Mouse (Mus musculus): ENCODE measurements around the gene Cpvl. TPM values are rescaled to one million over a fixed set of nuclear protein-coding genes. Genes with fewer than 3 reads are reported as not detected.

Gene Cpvl
- polyA plus RNA-seq, 1 experiment from 2014 or later: 0.59 TPM

DNA sequence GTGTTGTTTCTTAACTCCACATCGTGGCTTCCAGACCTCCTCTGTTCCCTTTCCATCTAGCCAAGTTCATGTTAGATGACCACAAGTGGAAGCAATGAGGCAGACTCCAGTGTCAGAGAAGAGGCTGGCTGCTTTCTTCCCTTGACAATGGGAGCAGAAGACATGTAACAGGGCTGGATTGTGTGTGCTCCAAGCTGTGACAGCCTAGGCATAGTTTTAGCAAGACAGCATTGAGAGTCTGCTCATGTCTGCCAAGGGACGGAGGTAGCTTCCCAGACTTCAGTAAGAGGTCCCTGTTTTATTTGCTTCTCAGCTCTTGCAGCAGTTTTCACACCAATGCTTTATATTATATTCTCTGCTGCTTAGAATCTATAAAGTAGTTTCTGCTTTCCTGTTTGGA, 124.2 kb downstream of the Cpvl start:
- ATAC-seq (replicated peaks; ENCODE audit: low FRiP score, low read depth) (no peak), DNase-seq (ENCODE audit: low spot score) (no peak)
- no peak overlapping the region for H3K9ac ChIP-seq (ENCODE audit: low read depth, low read length)
- H3K36me3 ChIP-seq (ENCODE audit: insufficient read depth, low read length): no peaks in the 10 kb centered on the region
- no peaks in the 10 kb centered on the region for H3K27me3 ChIP-seq (ENCODE audit: insufficient read depth, low read length)
- H3K9me3 ChIP-seq (replicated peaks; ENCODE audit: low read length): no peaks in the 10 kb centered on the region
- no peak for TF ChIP-seq CTCF (IDR thresholded peaks at IDR 0.05; ENCODE audit: low read depth)
- H3K27ac ChIP-seq: no peak overlapping the region
- WGBS: 55% methylated on average over 2 of the region's 2 CpGs
- no peak overlapping the region for H3K4me2 ChIP-seq (ENCODE audit: low read length)
- H3K4me3 ChIP-seq (replicated peaks; ENCODE audit: low read depth, low read length): no peak overlapping the region
- no peaks in the 10 kb centered on the region; the same call in 1 of the 2 replicates for H3K4me1 ChIP-seq (replicated peaks; ENCODE audit: insufficient read depth, low read length)

DNA sequence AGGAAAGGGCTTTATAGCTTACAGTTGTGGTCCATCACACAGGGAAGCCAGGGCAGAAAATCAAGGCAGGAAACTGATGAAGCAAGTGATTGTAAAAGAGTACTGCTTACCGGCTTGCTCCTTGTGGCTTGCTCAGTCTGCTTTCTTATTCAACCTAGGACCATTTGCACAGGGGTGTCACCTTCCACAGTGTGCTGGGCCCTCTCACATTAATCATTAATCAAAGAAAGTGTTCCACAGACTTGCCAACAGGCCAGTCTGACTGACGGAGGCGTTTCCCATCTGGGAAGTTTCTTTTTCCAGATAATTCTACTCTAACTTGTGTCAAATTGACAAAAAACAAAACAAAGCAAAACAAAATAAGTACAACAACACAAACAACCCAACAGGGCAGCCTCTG, 124.9 kb downstream of the Cpvl start:
- no peaks in the 10 kb centered on the region for H3K9me3 ChIP-seq (replicated peaks; ENCODE audit: low read length)
- H3K4me3 ChIP-seq (replicated peaks; ENCODE audit: low read depth, low read length): no peak overlapping the region
- no peak for TF ChIP-seq CTCF (IDR thresholded peaks at IDR 0.05; ENCODE audit: low read depth)
- no peaks in the 10 kb centered on the region for H3K4me1 ChIP-seq (replicated peaks; ENCODE audit: insufficient read depth, low read length)
- no peak overlapping the region for H3K27ac ChIP-seq
- H3K4me2 ChIP-seq (ENCODE audit: low read length): no peak overlapping the region
- ATAC-seq (replicated peaks; ENCODE audit: low FRiP score, low read depth) (no peak), DNase-seq (ENCODE audit: low spot score) (peak; percentile 27)
- WGBS: 28% methylated on average over 3 of the region's 3 CpGs
- no peaks in the 10 kb centered on the region for H3K36me3 ChIP-seq (ENCODE audit: insufficient read depth, low read length)
- H3K27me3 ChIP-seq (ENCODE audit: insufficient read depth, low read length): no peaks in the 10 kb centered on the region
- H3K9ac ChIP-seq (ENCODE audit: low read depth, low read length): no peak overlapping the region

DNA sequence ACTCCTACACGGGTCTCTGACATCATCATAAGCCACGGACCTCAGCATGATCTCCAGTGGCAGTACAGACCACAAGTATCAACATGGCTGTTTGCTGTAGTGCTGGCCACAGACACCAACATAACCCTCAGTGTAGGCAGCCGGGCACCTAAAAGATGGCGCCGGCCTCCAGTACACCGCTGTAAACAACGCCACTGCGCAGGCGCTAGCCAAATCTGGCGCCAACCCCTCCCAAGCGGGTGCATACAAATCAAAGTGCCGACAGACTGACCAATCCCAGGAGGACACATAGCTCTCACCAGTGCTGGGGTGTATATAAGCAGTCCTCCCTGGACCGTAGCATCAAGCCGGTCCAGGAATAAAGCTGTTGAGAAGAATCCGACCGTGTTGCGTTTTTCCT, 133.8 kb downstream of the Cpvl start:
- 93% methylated on average over 17 of the region's 17 CpGs for WGBS

DNA sequence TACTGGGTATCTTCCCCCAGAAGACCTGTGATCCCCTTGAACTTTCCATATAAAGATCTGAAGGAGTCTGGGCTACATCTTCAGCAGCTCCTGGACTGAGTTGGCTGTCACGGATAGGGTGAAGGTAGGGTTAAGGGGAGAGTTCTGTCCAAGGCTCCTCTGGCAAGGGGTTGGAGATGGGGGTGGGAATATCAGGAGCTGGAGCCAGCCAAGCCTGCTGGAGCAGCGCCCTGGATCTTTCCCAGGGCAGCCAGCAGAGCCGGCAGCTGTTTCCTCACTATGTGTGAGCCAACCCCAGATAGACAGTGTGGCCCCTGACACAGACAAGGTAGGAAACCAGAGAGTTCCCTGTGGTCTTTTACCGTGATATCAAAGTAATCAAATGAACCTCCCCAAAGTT, 153.3 kb downstream of the Cpvl start:
- DNase-seq (ENCODE audit: low spot score): no peak

More for the DNA sequence above, 133.8 kb downstream of the Cpvl start:
- no peak for TF ChIP-seq CTCF (IDR thresholded peaks at IDR 0.05; ENCODE audit: low read depth)
- H3K4me3 ChIP-seq (replicated peaks; ENCODE audit: low read depth, low read length): no peak overlapping the region
- no peaks in the 10 kb centered on the region for H3K9me3 ChIP-seq (replicated peaks; ENCODE audit: low read length)
- H3K27ac ChIP-seq: no peak overlapping the region
- no peak overlapping the region for H3K9ac ChIP-seq (ENCODE audit: low read depth, low read length)
- no peaks in the 10 kb centered on the region for H3K36me3 ChIP-seq (ENCODE audit: insufficient read depth, low read length)
- no peak overlapping the region for H3K4me2 ChIP-seq (ENCODE audit: low read length)
- H3K4me1 ChIP-seq (replicated peaks; ENCODE audit: insufficient read depth, low read length): no peaks in the 10 kb centered on the region
- DNase-seq (ENCODE audit: low spot score) (no peak), ATAC-seq (replicated peaks; ENCODE audit: low FRiP score, low read depth) (no peak)
- no peaks in the 10 kb centered on the region for H3K27me3 ChIP-seq (ENCODE audit: insufficient read depth, low read length)

More for the DNA sequence above, 153.3 kb downstream of the Cpvl start:
- no peak for ATAC-seq (replicated peaks; ENCODE audit: low FRiP score, low read depth)
- TF ChIP-seq CTCF (IDR thresholded peaks at IDR 0.05; ENCODE audit: low read depth): no peak
- H3K36me3 ChIP-seq (ENCODE audit: insufficient read depth, low read length): no peaks in the 10 kb centered on the region
- no peak overlapping the region for H3K4me2 ChIP-seq (ENCODE audit: low read length)
- no peak overlapping the region for H3K9ac ChIP-seq (ENCODE audit: low read depth, low read length)
- 37% methylated on average over 4 of the region's 4 CpGs for WGBS
- H3K4me1 ChIP-seq (replicated peaks; ENCODE audit: insufficient read depth, low read length): no peaks in the 10 kb centered on the region; the same call in 1 of the 2 replicates
- H3K9me3 ChIP-seq (replicated peaks; ENCODE audit: low read length): no peaks in the 10 kb centered on the region
- H3K4me3 ChIP-seq (replicated peaks; ENCODE audit: low read depth, low read length): no peak overlapping the region
- no peak overlapping the region for H3K27ac ChIP-seq
- H3K27me3 ChIP-seq (ENCODE audit: insufficient read depth, low read length): no peaks in the 10 kb centered on the region

Other genes starting within 250 kb of the Cpvl start
- gene Tril, start 157.8 kb downstream of the Cpvl start, polyA plus RNA-seq (2015; fragmentation: Nextera tagmentation; extraction: Ambion mirVana): 76.7 and 77.7 TPM in 2 replicates
- 16.3 and 16.8 TPM in 2 replicates for gene Chn2, start 60.9 kb upstream of the Cpvl start, polyA plus RNA-seq (2015; fragmentation: Nextera tagmentation; extraction: Ambion mirVana)